Comparison of ENCODE assay signal across 19 mouse cellular contexts in the genomic region with DNA sequence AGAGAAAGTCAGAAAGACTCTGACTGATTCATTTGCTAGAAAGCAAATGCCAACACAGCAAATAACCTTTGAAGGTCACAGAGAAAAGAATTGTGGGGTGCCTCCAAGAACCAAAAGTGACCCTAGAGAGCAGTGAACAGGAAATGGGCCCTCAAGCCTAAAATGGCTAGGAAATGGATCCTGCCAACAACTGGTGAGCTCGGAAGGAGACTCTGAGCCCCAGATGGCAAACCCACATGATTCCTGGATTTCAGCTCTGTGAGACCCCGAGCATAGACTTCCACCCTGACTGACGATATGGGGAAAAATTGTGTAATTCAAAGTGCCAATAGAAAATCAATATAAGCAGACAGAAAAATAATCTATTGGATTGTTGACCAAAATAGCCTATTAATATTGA.
DNase-seq lines count a peak whose midpoint lies in the region; ATAC-seq and TF ChIP-seq lines count a peak whose summit lies in the region.
"Had no signal": no experiment of that assay in that cellular context is flagged by ENCODE, and none has a peak within 500 bp of the region (broad histone marks: within the 10 kb centered on the region; RNA-seq: fewer than 3 reads in every experiment).

No protein-coding gene starts in this region.

- no peak overlapping the region for H3K4me2 ChIP-seq in hindbrain, postnatal 0 days (ENCODE audit: low read depth, low read length)
- H3K4me2 ChIP-seq in hindbrain, embryonic 13.5 days: no peak overlapping the region
- no peak overlapping the region for H3K4me2 ChIP-seq in midbrain, postnatal 0 days (ENCODE audit: low read depth, low read length, poor library complexity, severe bottlenecking)
- no peak overlapping the region for H3K4me2 ChIP-seq in midbrain, embryonic 11.5 days
- H3K4me2 ChIP-seq: embryonic facial prominence, embryonic 13.5 days; embryonic facial prominence, embryonic 15.5 days; forebrain, embryonic 12.5 days had no signal

- no peaks in the 10 kb centered on the region for H3K9me3 ChIP-seq in hindbrain, postnatal 0 days (ENCODE audit: low read length)
- H3K9me3 ChIP-seq in hindbrain, embryonic 13.5 days: no peaks in the 10 kb centered on the region
- no peaks in the 10 kb centered on the region for H3K9me3 ChIP-seq in midbrain, postnatal 0 days (ENCODE audit: low read length)
- no peaks in the 10 kb centered on the region for H3K9me3 ChIP-seq in midbrain, embryonic 11.5 days (ENCODE audit: control insufficient read depth, low read length)
- H3K9me3 ChIP-seq: embryonic facial prominence, embryonic 13.5 days; embryonic facial prominence, embryonic 15.5 days; forebrain, embryonic 10.5 days; forebrain, embryonic 12.5 days had no signal

- H3K36me3 ChIP-seq in hindbrain, postnatal 0 days (ENCODE audit: insufficient read depth, low read length): no peaks in the 10 kb centered on the region
- H3K36me3 ChIP-seq in hindbrain, embryonic 13.5 days: no peaks in the 10 kb centered on the region
- no peaks in the 10 kb centered on the region for H3K36me3 ChIP-seq in midbrain, postnatal 0 days (ENCODE audit: insufficient read depth, low read length)
- no peaks in the 10 kb centered on the region for H3K36me3 ChIP-seq in midbrain, embryonic 11.5 days (ENCODE audit: control insufficient read depth, insufficient read depth, low read length)
- H3K36me3 ChIP-seq: embryonic facial prominence, embryonic 13.5 days; embryonic facial prominence, embryonic 15.5 days; forebrain, embryonic 10.5 days; forebrain, embryonic 12.5 days had no signal

- H3K4me1 ChIP-seq in hindbrain, postnatal 0 days (ENCODE audit: insufficient read depth, low read length): no peaks in the 10 kb centered on the region
- H3K4me1 ChIP-seq in hindbrain, embryonic 13.5 days (replicated peaks): no peaks in the 10 kb centered on the region
- no peaks in the 10 kb centered on the region for H3K4me1 ChIP-seq in midbrain, postnatal 0 days (ENCODE audit: insufficient read depth, low read length)
- no peaks in the 10 kb centered on the region for H3K4me1 ChIP-seq in midbrain, embryonic 11.5 days (ENCODE audit: control insufficient read depth, insufficient read depth, low read length)
- H3K4me1 ChIP-seq: embryonic facial prominence, embryonic 13.5 days; embryonic facial prominence, embryonic 15.5 days; forebrain, embryonic 10.5 days; forebrain, embryonic 12.5 days had no signal

- DNase-seq in cerebellum, postnatal 14 days: peak; percentile 67 to 84
- no peak for DNase-seq in cerebellum, postnatal 36 days
- DNase-seq in hindbrain, postnatal 0 days (ENCODE audit: low spot score): peak; percentile 30
- DNase-seq in midbrain, postnatal 0 days (ENCODE audit: low spot score): peak; percentile 27
- no peak for DNase-seq in midbrain, embryonic 11.5 days (ENCODE audit: low spot score, missing footprints)
- DNase-seq: adrenal gland, adult 2 months; adrenal gland, postnatal 10 days; adrenal gland, postnatal 25 days; cerebellum, adult 11 months; cerebellum, adult 9-10 months; embryo, embryonic 11 days had no signal

- no peaks in the 10 kb centered on the region for H3K27me3 ChIP-seq in hindbrain, postnatal 0 days (ENCODE audit: insufficient read depth, low read length)
- H3K27me3 ChIP-seq in hindbrain, embryonic 13.5 days: no peaks in the 10 kb centered on the region
- H3K27me3 ChIP-seq in midbrain, postnatal 0 days (ENCODE audit: insufficient read depth, low read length): no peaks in the 10 kb centered on the region
- H3K27me3 ChIP-seq in midbrain, embryonic 11.5 days (ENCODE audit: control insufficient read depth, insufficient read depth, low read length): no peaks in the 10 kb centered on the region
- H3K27me3 ChIP-seq: embryonic facial prominence, embryonic 13.5 days; embryonic facial prominence, embryonic 15.5 days; forebrain, embryonic 12.5 days had no signal

- WGBS in hindbrain, postnatal 0 days: 64% methylated on average over 3 of the region's 3 CpGs
- 77% methylated on average over 3 of the region's 3 CpGs for WGBS in hindbrain, embryonic 13.5 days
- WGBS in midbrain, postnatal 0 days: 79% methylated on average over 3 of the region's 3 CpGs
- WGBS in midbrain, embryonic 11.5 days: 86% methylated on average over 3 of the region's 3 CpGs

- H3K4me3 ChIP-seq in hindbrain, postnatal 0 days (ENCODE audit: low read length): no peak overlapping the region
- no peak overlapping the region for H3K4me3 ChIP-seq in hindbrain, embryonic 13.5 days
- H3K4me3 ChIP-seq in midbrain, postnatal 0 days (ENCODE audit: low read depth, low read length): no peak overlapping the region
- no peak overlapping the region for H3K4me3 ChIP-seq in midbrain, embryonic 11.5 days (ENCODE audit: low read depth, low read length)
- H3K4me3 ChIP-seq: embryonic facial prominence, embryonic 13.5 days; embryonic facial prominence, embryonic 15.5 days; erythroblast, embryonic 14.5 days; forebrain, embryonic 10.5 days; forebrain, embryonic 12.5 days had no signal

- ATAC-seq in hindbrain, postnatal 0 days: no peak
- no peak for ATAC-seq in hindbrain, embryonic 13.5 days (ENCODE audit: low FRiP score)
- ATAC-seq in midbrain, postnatal 0 days (ENCODE audit: low FRiP score): no peak
- no peak for ATAC-seq in midbrain, embryonic 11.5 days (ENCODE audit: low FRiP score)
- ATAC-seq: forebrain, embryonic 14.5 days; forebrain, embryonic 16.5 days had no signal

- no peak overlapping the region for H3K27ac ChIP-seq in hindbrain, postnatal 0 days
- no peak overlapping the region for H3K27ac ChIP-seq in hindbrain, embryonic 13.5 days
- no peak overlapping the region for H3K27ac ChIP-seq in midbrain, postnatal 0 days (ENCODE audit: low read depth, low read length)
- H3K27ac ChIP-seq in midbrain, embryonic 11.5 days (ENCODE audit: low read depth, low read length): no peak overlapping the region
- H3K27ac ChIP-seq: embryonic facial prominence, embryonic 13.5 days; embryonic facial prominence, embryonic 15.5 days; forebrain, embryonic 10.5 days; forebrain, embryonic 12.5 days had no signal

- no peak for TF ChIP-seq CTCF in hindbrain, postnatal 0 days (IDR thresholded peaks at IDR 0.05; ENCODE audit: low read depth)
- no peak for TF ChIP-seq CTCF in midbrain, postnatal 0 days (IDR thresholded peaks at IDR 0.05)

- H3K9ac ChIP-seq in hindbrain, postnatal 0 days (replicated peaks; ENCODE audit: low read length): no peak overlapping the region
- no peak overlapping the region for H3K9ac ChIP-seq in hindbrain, embryonic 13.5 days
- H3K9ac ChIP-seq in midbrain, postnatal 0 days (replicated peaks; ENCODE audit: low read length, poor library complexity, severe bottlenecking): no peak overlapping the region
- H3K9ac ChIP-seq in midbrain, embryonic 11.5 days (ENCODE audit: low read length): no peak overlapping the region
- H3K9ac ChIP-seq: embryonic facial prominence, embryonic 13.5 days; embryonic facial prominence, embryonic 15.5 days; forebrain, embryonic 12.5 days had no signal

Comparison
In these comparisons a context has a peak if more than half of its experiments do, and no peak if none do; other contexts are left out.
1. DNase-seq: peak in cerebellum, postnatal 14 days (2 of 2), hindbrain, postnatal 0 days (single experiment) and midbrain, postnatal 0 days (single experiment); none in cerebellum, postnatal 36 days (0 of 2) and midbrain, embryonic 11.5 days (single experiment).